Mouse (Mus musculus) adrenal gland, postnatal 14 days (tissue): ENCODE results near the gene Crp. TPM values are rescaled to one million over a fixed set of nuclear protein-coding genes. Genes with fewer than 3 reads are reported as not detected.

Experiments
- DNase-seq: peaks from one replicate; pipeline ENCODE4 v3.0.0; 2021; ENCODE audit warnings: mixed read lengths
- total RNA-seq: library from RNA; stranded (reverse); gene quantifications from 2 replicates; pipeline ENCODE4 v1.2.3, GENCODE M21; 2021

Crp gene
- total RNA-seq, 1 experiment from 2014 or later, result 32.1 TPM

- DNase-seq, result no peak
These were observed 14.1 kb downstream of the Crp start for GRCm38 (mm10) chr1:172711962-172712361.

GRCm38 (mm10) chr1:172751241-172751640, 53.4 kb downstream of the Crp start:
- DNase-seq, result no peak

DNA sequence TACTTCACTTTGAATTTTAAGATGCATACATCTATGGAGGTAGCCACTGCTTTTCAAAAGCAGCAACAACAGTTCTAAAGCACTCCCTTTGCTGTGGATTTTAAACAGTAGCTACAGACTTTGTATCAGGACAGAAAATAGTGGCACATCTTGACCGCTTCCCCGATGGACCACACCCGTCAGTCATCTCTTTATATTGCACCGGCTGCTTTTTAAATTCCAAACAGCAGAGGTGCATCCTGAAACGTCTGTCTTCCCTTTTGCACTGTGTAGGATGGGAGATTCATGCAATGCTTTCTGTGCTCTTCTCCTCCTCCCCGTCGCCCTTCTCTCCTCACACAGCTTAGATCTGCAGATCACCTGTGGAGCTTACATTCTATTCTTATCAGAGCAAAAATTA, 57.3 kb downstream of the Crp start:
- no peak for DNase-seq

DNA sequence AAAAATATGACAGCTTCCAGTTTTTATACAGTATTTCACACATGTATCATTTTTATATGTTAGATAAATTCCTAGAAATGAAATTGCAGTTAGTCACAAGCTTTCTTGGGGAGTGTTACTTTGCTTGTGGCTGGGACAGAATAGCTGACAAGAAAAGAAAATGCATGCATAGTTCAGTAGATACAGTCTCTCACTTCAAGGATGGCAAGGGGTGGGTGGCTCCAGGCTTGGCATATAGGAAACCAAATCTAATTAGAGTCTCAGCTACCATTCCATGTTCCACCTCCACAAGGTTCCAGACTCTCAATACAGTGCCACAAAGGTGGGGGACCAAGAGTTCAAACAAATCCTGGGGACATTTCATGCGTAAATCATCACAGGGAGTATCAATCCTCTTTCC, 61.7 kb downstream of the Crp start:
- no peak for DNase-seq

DNA sequence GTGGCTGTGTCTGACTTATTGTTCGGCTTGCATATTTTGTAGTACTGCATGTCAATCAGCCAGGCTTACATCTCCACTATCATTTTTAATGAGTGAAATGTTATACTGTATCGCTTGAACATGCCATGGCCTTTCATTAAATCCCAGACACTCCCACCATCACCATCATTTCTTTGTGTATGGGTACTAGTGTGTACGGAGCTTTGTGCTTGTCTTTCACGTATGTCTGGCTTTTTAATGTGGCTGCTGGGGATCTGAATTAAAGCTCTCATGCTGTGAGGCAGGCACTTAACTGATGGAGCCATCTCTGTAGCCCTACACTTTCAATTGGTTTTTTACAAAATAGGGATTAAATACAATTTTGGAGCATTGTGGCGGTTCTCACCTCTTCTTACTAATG, 81.3 kb downstream of the Crp start:
- DNase-seq, result no peak

GRCm38 (mm10) chr1:172785322-172785721, 87.5 kb downstream of the Crp start:
- DNase-seq, result no peak

DNA sequence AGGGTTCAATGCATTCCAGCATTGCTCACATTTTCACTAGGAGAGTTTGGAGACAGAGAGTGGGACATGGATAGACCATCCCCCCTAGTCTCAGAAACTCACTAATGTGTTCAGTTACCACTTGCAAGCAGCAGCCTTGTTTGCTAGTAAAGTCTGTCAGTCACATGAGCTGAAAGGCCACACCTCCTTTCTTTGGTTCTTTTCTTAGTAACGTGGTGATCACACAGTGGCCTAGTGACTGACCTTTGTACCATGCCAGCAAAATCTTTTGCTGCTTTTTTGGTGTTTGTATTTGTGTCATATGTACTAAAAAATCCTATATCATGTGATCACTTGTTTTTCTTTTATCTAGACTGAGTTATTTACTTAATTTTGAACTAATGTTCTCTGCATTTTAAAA, 88.0 kb downstream of the Crp start:
- DNase-seq, result no peak

DNA sequence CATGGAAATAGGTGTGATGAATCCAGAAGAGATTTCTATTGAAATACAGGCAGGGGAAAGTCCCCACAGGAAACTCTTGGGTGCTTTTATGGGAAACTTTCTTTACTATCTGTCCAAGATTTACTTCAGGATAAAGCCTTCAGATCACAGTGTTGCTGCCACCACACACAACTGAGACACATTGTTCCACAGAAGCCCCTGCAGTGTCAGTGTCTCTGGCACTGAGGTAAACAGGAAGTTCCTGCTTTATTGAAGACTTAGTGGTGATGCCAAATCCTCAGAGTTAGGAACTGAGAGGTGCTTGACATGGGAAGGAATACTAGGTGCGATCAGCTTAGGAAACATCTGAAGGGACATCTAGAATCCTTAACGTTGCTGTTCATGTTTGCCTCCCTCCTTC, 131.1 kb downstream of the Crp start:
- DNase-seq, result no peak

DNA sequence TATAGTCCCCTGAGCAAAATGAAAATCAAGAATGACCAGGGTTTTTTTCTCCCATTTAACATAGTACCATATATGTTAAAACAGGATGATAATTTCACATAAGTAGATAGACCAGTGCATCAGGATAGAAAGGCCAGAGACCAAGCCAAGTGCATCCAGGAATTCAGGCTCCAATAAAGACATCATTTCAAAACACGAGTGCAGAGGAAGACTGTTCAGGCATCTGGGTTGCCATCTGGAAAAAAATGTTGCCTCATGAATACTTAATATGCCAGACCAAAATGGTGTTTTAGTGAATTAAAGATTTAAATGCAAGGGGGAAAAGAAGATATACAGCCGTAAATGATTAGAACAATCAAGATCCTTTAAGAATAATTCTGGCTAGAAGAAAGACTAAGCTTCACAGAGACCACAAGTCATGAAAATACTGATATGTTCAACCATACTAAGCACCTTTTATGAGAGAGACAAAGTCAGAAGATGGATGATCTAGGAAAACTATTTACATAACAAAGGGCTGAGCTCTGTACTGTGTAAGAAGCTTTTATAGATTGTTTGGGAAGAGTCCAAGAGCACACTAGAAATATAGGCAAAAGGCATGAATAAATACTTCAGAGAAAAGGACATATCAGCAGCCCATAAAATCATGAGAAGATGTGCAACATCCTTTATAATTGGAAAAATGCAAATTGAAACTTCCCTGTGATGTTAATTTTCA, 149.3 kb downstream of the Crp start:
- DNase-seq, result no peak

- DNase-seq, result no peak
These were observed 150.3 kb downstream of the Crp start for GRCm38 (mm10) chr1:172848171-172848570.

DNA sequence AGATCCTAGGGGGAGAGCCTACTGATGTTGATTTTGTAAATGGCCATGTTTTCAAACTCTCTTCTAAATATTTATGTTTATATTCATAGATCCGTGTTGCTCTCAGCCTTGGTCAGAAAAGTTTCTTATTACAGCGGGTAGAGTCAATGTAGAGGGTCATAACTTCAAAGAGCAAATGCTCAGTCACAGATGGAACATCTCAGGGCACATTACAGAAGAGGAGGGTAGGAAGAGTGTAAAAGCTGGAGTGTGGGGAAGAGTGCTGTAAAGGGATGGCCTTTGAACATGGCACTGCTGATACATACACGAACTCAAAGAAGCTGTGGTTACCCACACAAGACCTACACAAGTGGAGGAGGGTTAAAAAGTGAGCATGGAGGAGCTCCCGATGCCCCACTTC, 177.4 kb downstream of the Crp start:
- no peak for DNase-seq

- DNase-seq, result no peak
These were observed 178.8 kb downstream of the Crp start for GRCm38 (mm10) chr1:172876675-172877074.

Other genes starting within 250 kb of the Crp start
- 1.2 and 1.6 TPM in 2 replicates for gene Slamf9, start 222.7 kb upstream of the Crp start, total RNA-seq
- 2.4 and 2.8 TPM in 2 replicates for gene Igsf9, start 216.3 kb upstream of the Crp start, total RNA-seq
- gene Tagln2, start 198.0 kb upstream of the Crp start, total RNA-seq, result 105 and 120 TPM in 2 replicates
- gene Cfap45, start 177.3 kb upstream of the Crp start, total RNA-seq, result 0.22 and 1.0 TPM in 2 replicates
- 0.41 TPM in 1 of 2 replicates, not detected in the other for gene Vsig8, start 142.1 kb upstream of the Crp start, total RNA-seq
- 0.98 TPM in 1 of 2 replicates, not detected in the other for gene Slamf8, start 107.5 kb upstream of the Crp start, total RNA-seq
- not detected in 2 replicates for gene Fcrl6, start 95.5 kb upstream of the Crp start, total RNA-seq
- 11.6 and 12.4 TPM in 2 replicates for gene Dusp23, start 65.1 kb upstream of the Crp start, total RNA-seq
- gene Apcs, start 197.0 kb downstream of the Crp start, total RNA-seq, result 1.3 and 17.9 TPM in 2 replicates